8 mouse cellular contexts compared by ENCODE assay signal in the genomic region with DNA sequence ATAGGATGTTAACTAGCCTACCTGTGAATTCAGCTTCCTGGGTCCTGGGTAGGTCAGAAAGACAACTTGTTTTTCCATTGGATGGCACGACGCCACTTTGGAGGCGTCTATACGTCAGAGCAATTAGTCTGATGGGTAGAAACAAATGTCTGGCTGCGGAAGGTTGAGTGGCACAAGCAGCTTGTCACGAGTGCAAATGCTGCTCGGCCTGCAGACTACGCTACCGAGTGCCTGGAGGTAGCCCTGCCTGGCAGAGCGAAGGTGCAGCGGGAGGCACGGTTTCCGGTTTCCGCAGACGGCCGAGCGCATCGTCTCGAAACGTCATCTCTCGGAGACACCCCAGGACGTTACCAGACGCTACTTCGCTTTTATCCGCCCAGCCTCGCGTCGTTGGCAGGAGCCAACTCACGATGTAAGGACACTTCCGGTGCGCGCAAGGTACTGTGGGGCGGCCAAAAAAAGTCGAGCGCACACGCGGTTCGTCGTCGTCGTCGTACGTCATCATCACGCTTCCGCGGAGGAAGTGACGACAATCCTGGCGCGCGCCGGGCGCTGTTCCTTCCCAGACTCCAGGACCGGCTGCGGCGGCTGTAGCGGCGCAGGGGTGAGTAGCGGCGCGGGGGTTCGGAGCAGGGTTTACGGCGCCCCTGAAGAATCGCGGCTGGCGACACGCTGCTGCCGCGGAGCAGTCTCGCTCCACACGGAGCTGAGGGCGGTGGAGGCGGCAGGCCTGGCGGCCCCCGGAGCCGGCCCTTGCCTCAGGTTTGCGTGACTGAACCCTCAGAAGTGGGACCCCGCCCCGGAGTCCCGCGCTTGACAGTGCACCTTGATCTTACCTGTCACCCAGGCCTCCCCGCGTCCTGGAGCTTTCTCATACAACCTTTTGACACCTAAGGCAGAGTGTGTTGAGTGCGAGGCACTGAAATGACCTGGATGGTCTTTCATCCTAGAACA. TPM values are rescaled to one million over a fixed set of nuclear protein-coding genes. Genes with fewer than 3 reads are reported as not detected.
DNase-seq lines count a peak whose midpoint lies in the region; ATAC-seq and TF ChIP-seq lines count a peak whose summit lies in the region.

Cdk11b (plus strand) TSS at position 517 of the 954 bp plus-strand sequence.

- WGBS in forebrain, embryonic 12.5 days = under 1% methylated on average over 78 of the region's 84 CpGs
- WGBS in heart, postnatal 0 days = under 1% methylated on average over 83 of the region's 84 CpGs
- WGBS in liver, embryonic 16.5 days (ENCODE audit: insufficient replicate concordance) = under 1% methylated on average over 84 of the region's 84 CpGs
- under 1% methylated on average over 80 of the region's 84 CpGs for WGBS in neural tube, embryonic 13.5 days

- peak within 1 kb of the TSS; percentile 61 for H3K4me2 ChIP-seq in forebrain, embryonic 12.5 days
- H3K4me2 ChIP-seq in heart, postnatal 0 days (ENCODE audit: low read depth, low read length) = peak within 1 kb of the TSS; percentile 80
- peak within 1 kb of the TSS; percentile 91 for H3K4me2 ChIP-seq in liver, embryonic 16.5 days (ENCODE audit: low read depth, low read length)
- H3K4me2 ChIP-seq in neural tube, embryonic 13.5 days = peak within 1 kb of the TSS; percentile 86

- TF ChIP-seq EP300 in heart, postnatal 0 days (IDR thresholded peaks at IDR 0.05; ENCODE audit: low read depth) = peak; percentile 80; the same call in 1 of the 2 replicates

- peak; percentile 81 for TF ChIP-seq POLR2A in testis, adult 2 months (IDR thresholded peaks at IDR 0.05; ENCODE audit: control insufficient read depth, low read depth, low read length)

- peak within 1 kb of the TSS; percentile 84 for H3K9ac ChIP-seq in forebrain, embryonic 12.5 days
- H3K9ac ChIP-seq in heart, postnatal 0 days (replicated peaks; ENCODE audit: low read depth, low read length) = peak within 1 kb of the TSS; percentile 91
- peak within 1 kb of the TSS; percentile 91 for H3K9ac ChIP-seq in liver, embryonic 16.5 days (ENCODE audit: low read depth, low read length)
- peak within 1 kb of the TSS; percentile 89 for H3K9ac ChIP-seq in neural tube, embryonic 13.5 days

- H3K27me3 ChIP-seq in E14TG2a.4 (ENCODE audit: insufficient read depth, low read length) = no peaks in the 10 kb centered on the region
- no peaks in the 10 kb centered on the region for H3K27me3 ChIP-seq in forebrain, embryonic 12.5 days
- H3K27me3 ChIP-seq in heart, postnatal 0 days (ENCODE audit: control insufficient read depth, insufficient read depth, low read length) = no peaks in the 10 kb centered on the region
- H3K27me3 ChIP-seq in liver, embryonic 16.5 days (ENCODE audit: control insufficient read depth, insufficient read depth, low read depth, low read length) = no peaks in the 10 kb centered on the region
- H3K27me3 ChIP-seq in neural tube, embryonic 13.5 days = no peaks in the 10 kb centered on the region
- H3K27me3 ChIP-seq in testis, adult 2 months (ENCODE audit: control insufficient read depth, insufficient read depth, low read length) = no peaks in the 10 kb centered on the region

- H3K4me3 ChIP-seq in E14TG2a.4 (replicated peaks; ENCODE audit: low read length) = peak within 1 kb of the TSS; percentile 99
- peak within 1 kb of the TSS; percentile 93 for H3K4me3 ChIP-seq in forebrain, embryonic 12.5 days (replicated peaks)
- peak within 1 kb of the TSS; percentile 97 for H3K4me3 ChIP-seq in heart, postnatal 0 days (ENCODE audit: low read depth, low read length)
- H3K4me3 ChIP-seq in liver, embryonic 16.5 days (ENCODE audit: low read depth, low read length) = peak within 1 kb of the TSS; percentile 99
- peak within 1 kb of the TSS; percentile 99 for H3K4me3 ChIP-seq in neural tube, embryonic 13.5 days
- peak within 1 kb of the TSS; percentile 93 for H3K4me3 ChIP-seq in testis, adult 2 months (ENCODE audit: control insufficient read depth, low read depth, low read length)

- no peak for TF ChIP-seq CTCF in E14TG2a.4 (conservative IDR thresholded peaks at IDR 0.05; ENCODE audit: low read length)
- TF ChIP-seq CTCF in heart, postnatal 0 days (IDR thresholded peaks at IDR 0.05; ENCODE audit: low read depth) = no peak
- TF ChIP-seq CTCF in testis, adult 2 months (IDR thresholded peaks at IDR 0.05; ENCODE audit: control insufficient read depth, insufficient read depth, insufficient replicate concordance, low read depth, low read length) = peak; percentile 27; the same call in 1 of the 2 replicates

- peaks cover 65% of the 10 kb centered on the region for H3K36me3 ChIP-seq in E14TG2a.4 (ENCODE audit: insufficient read depth, low read length)
- peaks cover 47% of the 10 kb centered on the region for H3K36me3 ChIP-seq in forebrain, embryonic 12.5 days (replicated peaks)
- peaks cover 47% of the 10 kb centered on the region for H3K36me3 ChIP-seq in heart, postnatal 0 days (replicated peaks; ENCODE audit: control insufficient read depth, insufficient read depth, low read length)
- peaks cover 15% of the 10 kb centered on the region for H3K36me3 ChIP-seq in liver, embryonic 16.5 days (ENCODE audit: control insufficient read depth, insufficient read depth)
- H3K36me3 ChIP-seq in neural tube, embryonic 13.5 days = peaks cover 48% of the 10 kb centered on the region
- H3K36me3 ChIP-seq in testis, adult 2 months (ENCODE audit: control insufficient read depth, insufficient read depth, low read length) = peaks cover 1% of the 10 kb centered on the region; the same call in 1 of the 2 replicates

- ATAC-seq in forebrain, embryonic 12.5 days (ENCODE audit: low FRiP score) = peak; percentile 100
- peak; percentile 100 for ATAC-seq in heart, postnatal 0 days (ENCODE audit: insufficient read depth, low read depth)
- ATAC-seq in liver, embryonic 16.5 days (ENCODE audit: low read depth) = peak; percentile 99
- peak; percentile 100 for ATAC-seq in neural tube, embryonic 13.5 days (ENCODE audit: low read depth)

- peak; percentile 97 for DNase-seq in c-Kit-positive CD71-positive TER-119-positive erythroid progenitor cells, embryonic 14.5 days (ENCODE audit: low spot score)
- DNase-seq in heart, postnatal 0 days (ENCODE audit: low spot score) = peak; percentile 99
- DNase-seq in kidney, postnatal 4 days = peak; percentile 96 to 98

- H3K4me1 ChIP-seq in E14TG2a.4 (replicated peaks; ENCODE audit: low read depth, low read length) = peaks cover 16% of the 10 kb centered on the region
- peaks cover 10% of the 10 kb centered on the region for H3K4me1 ChIP-seq in forebrain, embryonic 12.5 days
- peaks cover 9% of the 10 kb centered on the region for H3K4me1 ChIP-seq in heart, postnatal 0 days (ENCODE audit: control insufficient read depth, insufficient read depth)
- H3K4me1 ChIP-seq in liver, embryonic 16.5 days (ENCODE audit: control insufficient read depth, low read depth, low read length) = peaks cover 6% of the 10 kb centered on the region; the same call in 1 of the 2 replicates
- peaks cover 14% of the 10 kb centered on the region for H3K4me1 ChIP-seq in neural tube, embryonic 13.5 days (replicated peaks)
- H3K4me1 ChIP-seq in testis, adult 2 months (ENCODE audit: control insufficient read depth, insufficient read depth, low read length) = no peaks in the 10 kb centered on the region

- H3K27ac ChIP-seq in forebrain, embryonic 12.5 days = peak within 1 kb of the TSS; percentile 84
- peak within 1 kb of the TSS; percentile 91 for H3K27ac ChIP-seq in heart, postnatal 0 days (ENCODE audit: low read depth)
- peak within 1 kb of the TSS; percentile 98 for H3K27ac ChIP-seq in liver, embryonic 16.5 days (ENCODE audit: low read length)
- H3K27ac ChIP-seq in neural tube, embryonic 13.5 days (replicated peaks) = peak within 1 kb of the TSS; percentile 93
- H3K27ac ChIP-seq in testis, adult 2 months (ENCODE audit: control insufficient read depth, insufficient read depth, low read depth, low read length) = peak within 1 kb of the TSS; percentile 86

- H3K9me3 ChIP-seq in E14TG2a.4 (ENCODE audit: low read length) = no peaks in the 10 kb centered on the region
- H3K9me3 ChIP-seq in forebrain, embryonic 12.5 days = no peaks in the 10 kb centered on the region
- H3K9me3 ChIP-seq in heart, postnatal 0 days (replicated peaks; ENCODE audit: control insufficient read depth, low read length) = no peaks in the 10 kb centered on the region
- no peaks in the 10 kb centered on the region for H3K9me3 ChIP-seq in liver, embryonic 16.5 days (replicated peaks; ENCODE audit: control insufficient read depth, low read length)
- H3K9me3 ChIP-seq in neural tube, embryonic 13.5 days = no peaks in the 10 kb centered on the region

RNA-seq across cellular contexts. Expression of gene Cdk11b, which starts in this region (rescaled TPM):
- 91.6 and 97.7 TPM in 2 replicates for polyA plus RNA-seq in forebrain, embryonic 12.5 days (2016; fragmentation: Nextera tagmentation; extraction: Ambion mirVana)
- 8.7 and 15.3 TPM in 2 replicates for total RNA-seq in heart, postnatal 0 days (2014; rRNA removed; ENCODE audit: low replicate concordance)
- 36.8 TPM in 2 replicates for polyA plus RNA-seq in heart, postnatal 0 days (2015; fragmentation: Nextera tagmentation; extraction: Ambion mirVana)
- polyA plus RNA-seq in liver, embryonic 16.5 days (2015; fragmentation: Nextera tagmentation; extraction: Ambion mirVana) = 19.4 and 20.3 TPM in 2 replicates
- polyA plus RNA-seq in neural tube, embryonic 13.5 days (2015; fragmentation: Nextera tagmentation; extraction: Ambion mirVana) = 54.7 and 61.6 TPM in 2 replicates
- 23.6 and 29.9 TPM in 2 replicates for polyA plus RNA-seq in testis, adult 2 months (2012; rRNA removed)

Comparison
In these comparisons a context has a peak if more than half of its experiments do, and no peak if none do; other contexts are left out.
1. Peak in every context shown above with its lines: DNase-seq, ATAC-seq, H3K4me3 ChIP-seq and H3K27ac ChIP-seq.